Mouse (Mus musculus) hindbrain, embryonic 12.5 days (tissue): ENCODE measurements around the gene Orm2. TPM values are rescaled to one million over a fixed set of nuclear protein-coding genes. Genes with fewer than 3 reads are reported as not detected.

Source experiments
- ATAC-seq: fragments of 200-750 bp; cut with Nextera tagmentation; 2 replicates; pipeline ENCODE4 v1.8.0; 2017; ENCODE audit warnings: moderate TSS enrichment; ENCODE audit not compliant: low FRiP score
- H3K27ac ChIP-seq: fragments of 300-500 bp; sonication (generic); 2 replicates; pipeline ENCODE4 v1.5.1; 2016; ENCODE audit warnings: mild to moderate bottlenecking
- H3K27me3 ChIP-seq: fragments of 300-500 bp; sonication (generic); 2 replicates; pipeline ENCODE4 v1.6.1; 2016; ENCODE audit warnings: mild to moderate bottlenecking
- H3K36me3 ChIP-seq: fragments of 300-500 bp; sonication (generic); 2 replicates; pipeline ENCODE4 v1.6.1; 2016; ENCODE audit warnings: mild to moderate bottlenecking
- H3K4me1 ChIP-seq: fragments of 300-500 bp; sonication (generic); 2 replicates; pipeline ENCODE4 v1.6.1; 2016
- H3K4me2 ChIP-seq: fragments of 300-500 bp; sonication (generic); replicated peaks from 2 replicates; pipeline ENCODE4 v1.6.1; 2016; ENCODE audit warnings: mild to moderate bottlenecking
- H3K4me3 ChIP-seq: fragments of 300-500 bp; sonication (generic); 2 replicates; pipeline ENCODE4 v1.5.1; 2016; ENCODE audit warnings: mild to moderate bottlenecking
- H3K9ac ChIP-seq: fragments of 300-500 bp; sonication (generic); 2 replicates; pipeline ENCODE4 v1.6.1; 2016; ENCODE audit warnings: mild to moderate bottlenecking, moderate library complexity
- H3K9me3 ChIP-seq: fragments of 300-500 bp; sonication (generic); replicated peaks from 2 replicates; pipeline ENCODE4 v1.6.1; 2016; ENCODE audit warnings: mild to moderate bottlenecking
- WGBS: fragments of 180-500 bp; shearing (Covaris S2); methylation state at CpG from one replicate; pipeline ENCODE4 v1.1.7; 2016; 5-methylcytosine and 5-hydroxymethylcytosine counted together
- polyA plus RNA-seq: library from polyadenylated mRNA; unstranded; fragments of >200 nt; fragmentation: Nextera tagmentation; extraction: Ambion mirVana; gene quantifications from 2 replicates; pipeline ENCODE4 v1.2.1, GENCODE M21; 2016

The Orm2 gene
- polyA plus RNA-seq, 1 experiment from 2014 or later = not detected

DNA sequence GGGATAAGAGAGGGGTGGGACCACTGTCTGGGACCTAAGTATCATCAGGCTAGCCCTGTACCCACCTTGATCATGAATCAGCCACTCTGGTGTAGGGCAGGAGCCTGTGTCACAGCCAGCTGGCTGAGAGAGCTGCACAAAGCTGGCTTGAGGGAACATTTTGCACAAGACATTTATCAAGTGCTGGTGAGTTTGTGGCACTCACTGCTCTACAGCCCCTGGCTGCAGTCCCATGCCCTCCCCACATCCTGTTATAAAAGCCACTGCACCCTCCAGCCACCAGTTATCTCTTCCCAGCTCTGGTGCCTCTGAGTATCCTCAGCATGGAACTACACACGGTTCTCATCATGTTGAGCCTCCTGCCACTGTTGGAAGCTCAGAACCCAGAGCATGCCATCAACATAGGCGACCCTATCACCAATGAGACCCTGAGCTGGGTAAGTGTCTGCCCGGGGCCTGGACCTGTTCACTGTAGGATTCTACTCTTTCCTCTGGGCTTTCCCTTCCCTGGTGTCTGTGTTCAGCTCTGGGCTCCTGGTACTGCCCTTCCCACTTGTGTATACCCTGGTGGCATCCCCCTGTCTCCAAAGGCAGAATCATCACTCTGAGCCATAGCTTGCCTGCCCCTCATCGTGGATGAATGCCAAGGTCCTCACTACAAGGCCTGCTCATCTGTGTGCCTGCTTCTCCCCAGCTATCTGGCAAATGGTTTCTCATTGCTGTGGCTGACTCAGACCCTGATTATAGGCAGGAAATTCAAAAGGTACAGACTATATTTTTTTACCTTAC lies 6.2 kb upstream of the Orm2 start, which contains the start of gene Orm3:
Gene Orm3, plus strand, starts transcription at position 286 of the 789 bp plus-strand sequence.
- 0 out of 2 replicates have a peak, but pooled peaks cover 2% of the 10 kb centered on the region for H3K4me1 ChIP-seq
- no peaks in the 10 kb centered on the region for H3K27me3 ChIP-seq
- H3K4me2 ChIP-seq = no peak within 1 kb of the TSS
- 86% methylated on average over 4 of the region's 4 CpGs for WGBS
- H3K9ac ChIP-seq = no peak within 1 kb of the TSS
- no peak for ATAC-seq
- no peaks in the 10 kb centered on the region for H3K36me3 ChIP-seq
- H3K9me3 ChIP-seq = no peaks in the 10 kb centered on the region
- no peak within 1 kb of the TSS for H3K27ac ChIP-seq
- no peak within 1 kb of the TSS for H3K4me3 ChIP-seq

DNA sequence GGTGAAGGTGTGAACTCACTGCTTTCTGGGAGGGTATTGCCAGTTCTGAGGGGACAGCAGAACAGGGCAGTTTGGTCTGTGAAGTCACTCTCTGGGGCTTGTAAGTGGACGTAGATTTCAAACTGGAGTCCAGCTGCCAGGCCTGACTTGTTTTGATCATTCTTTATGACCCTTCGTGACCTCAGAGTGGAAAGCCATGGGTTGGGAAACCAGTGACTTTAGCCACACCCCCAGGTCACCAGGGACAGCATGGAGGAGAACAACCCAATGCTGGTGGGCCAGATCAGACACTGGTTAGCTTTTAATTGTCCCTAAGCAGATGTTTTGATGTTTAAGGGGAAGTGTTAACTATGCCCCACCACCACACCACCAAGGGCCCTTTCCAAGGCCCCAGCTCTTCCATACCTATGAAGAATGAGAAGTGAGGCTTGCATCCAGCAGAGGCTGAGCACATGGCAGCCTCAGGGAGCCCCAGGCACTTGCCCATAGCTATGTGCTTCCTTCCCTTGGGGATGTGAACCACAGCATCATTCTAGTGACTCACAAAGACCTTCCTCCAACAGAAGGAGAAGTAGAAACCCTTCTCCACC lies 5.2 kb upstream of the Orm2 start:
- H3K36me3 ChIP-seq = no peaks in the 10 kb centered on the region
- H3K27me3 ChIP-seq = no peaks in the 10 kb centered on the region
- H3K4me2 ChIP-seq = no peak overlapping the region
- H3K4me3 ChIP-seq = no peak overlapping the region
- WGBS = 50% methylated on average over 2 of the region's 2 CpGs
- ATAC-seq = no peak
- 0 out of 2 replicates have a peak, but pooled peaks cover 2% of the 10 kb centered on the region for H3K4me1 ChIP-seq
- H3K9ac ChIP-seq = no peak overlapping the region
- no peaks in the 10 kb centered on the region for H3K9me3 ChIP-seq
- no peak overlapping the region for H3K27ac ChIP-seq

DNA sequence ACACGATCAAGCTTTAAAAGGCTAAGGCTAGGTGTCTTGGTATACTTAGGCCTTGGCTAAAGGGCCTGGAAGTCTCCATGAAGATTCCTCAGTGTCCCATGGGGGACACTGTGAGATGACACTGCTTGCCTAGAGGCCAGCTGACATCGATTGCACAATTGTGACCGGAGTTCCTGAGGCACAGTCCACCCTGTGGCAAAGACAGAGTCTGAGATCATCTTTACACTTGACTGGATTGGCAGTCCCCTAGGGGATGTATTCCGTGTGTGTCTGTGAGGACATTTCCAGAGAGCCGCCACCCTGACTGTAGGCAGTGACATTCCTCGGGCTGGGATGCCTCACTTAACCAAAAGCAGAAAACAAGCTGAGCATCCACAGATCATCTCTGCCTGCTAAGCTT lies 2.4 kb upstream of the Orm2 start:
- no peaks in the 10 kb centered on the region for H3K36me3 ChIP-seq
- no peaks in the 10 kb centered on the region for H3K27me3 ChIP-seq
- H3K4me1 ChIP-seq = 0 out of 2 replicates have a peak, but pooled peaks cover 2% of the 10 kb centered on the region
- 72% methylated on average over 6 of the region's 6 CpGs for WGBS
- no peak overlapping the region for H3K4me3 ChIP-seq
- no peaks in the 10 kb centered on the region for H3K9me3 ChIP-seq
- H3K9ac ChIP-seq = no peak overlapping the region
- no peak overlapping the region for H3K27ac ChIP-seq
- no peak overlapping the region for H3K4me2 ChIP-seq
- ATAC-seq = peak; percentile 31; the same call in 1 of the 2 replicates

DNA sequence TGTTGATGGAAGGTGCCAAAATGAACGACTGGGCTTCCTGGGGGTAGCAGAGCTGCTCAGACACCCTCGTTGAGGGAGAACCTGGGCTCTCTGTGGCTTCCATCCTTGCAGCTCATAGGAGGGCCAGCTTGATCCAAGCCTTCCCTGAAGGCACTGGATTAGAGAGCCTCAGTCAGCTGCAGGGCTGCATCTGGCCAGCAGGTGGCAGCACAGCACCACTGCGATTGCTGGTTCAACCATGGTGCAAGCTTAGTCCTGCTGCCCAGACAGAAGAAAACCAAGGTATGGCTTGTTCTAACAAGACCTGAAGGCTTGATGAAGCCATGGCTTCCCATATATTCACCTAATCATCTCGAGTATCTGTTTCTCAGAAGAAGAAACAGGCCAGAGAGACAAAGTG lies 6.3 kb downstream of the Orm2 start:
- Histone ChIP-seq H3K4me2 (no peak overlapping the region), H3K4me3 (no peak overlapping the region), H3K9ac (no peak overlapping the region), H3K27me3 (no peaks in the 10 kb centered on the region), H3K27ac (no peak overlapping the region), H3K9me3 (no peaks in the 10 kb centered on the region), H3K4me1 (peaks cover 7% of the 10 kb centered on the region), H3K36me3 (peaks cover 38% of the 10 kb centered on the region)
- peak; percentile 41; the same call in 1 of the 2 replicates for ATAC-seq
- 15% methylated on average over 4 of the region's 4 CpGs for WGBS

DNA sequence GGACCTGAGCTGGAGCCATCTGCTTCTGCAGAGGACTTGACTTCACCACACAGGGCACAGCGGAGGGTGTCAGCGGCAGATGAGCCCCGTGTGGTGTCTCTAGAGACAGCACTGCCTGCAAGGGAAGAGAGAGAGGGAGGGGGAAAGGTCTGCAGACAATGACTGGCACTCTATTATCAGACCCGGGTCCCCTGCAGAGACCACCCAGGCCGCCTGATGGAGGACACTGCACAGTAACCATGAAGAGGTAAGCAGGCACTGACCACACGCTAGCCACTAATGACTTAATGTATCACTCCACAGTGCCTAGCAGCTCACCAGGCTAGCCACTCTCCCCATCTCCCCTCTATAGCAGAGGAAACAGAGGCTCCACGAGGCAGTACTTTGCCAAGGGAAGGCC lies 8.6 kb downstream of the Orm2 start:
- WGBS = 31% methylated on average over 7 of the region's 7 CpGs
- Histone ChIP-seq H3K9me3 (no peaks in the 10 kb centered on the region), H3K4me2 (no peak overlapping the region), H3K9ac (no peak overlapping the region), H3K27ac (no peak overlapping the region), H3K4me1 (peaks cover 7% of the 10 kb centered on the region), H3K4me3 (no peak overlapping the region), H3K36me3 (peaks cover 58% of the 10 kb centered on the region), H3K27me3 (no peaks in the 10 kb centered on the region)
- ATAC-seq = no peak

DNA sequence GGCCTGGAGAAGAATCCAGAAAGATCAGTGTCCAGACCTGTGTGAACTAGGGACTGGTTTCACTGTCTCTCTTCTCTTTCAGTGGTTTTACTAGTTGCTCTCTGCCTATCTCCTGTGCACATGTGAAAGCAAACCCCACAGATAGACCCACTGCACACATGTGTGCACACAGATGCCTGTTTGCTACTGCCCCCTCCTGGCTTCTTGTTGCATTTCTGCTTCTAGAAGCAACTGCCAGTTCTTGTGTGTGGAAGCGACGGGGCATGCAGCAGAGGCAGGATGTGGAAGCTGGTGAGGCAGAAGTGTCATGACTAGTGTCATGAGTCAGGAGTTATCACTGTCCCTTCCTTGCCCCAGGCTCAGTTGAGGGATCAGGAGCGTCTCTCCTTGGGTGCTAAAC lies 9.6 kb downstream of the Orm2 start:
- WGBS = 63% methylated on average over 3 of the region's 3 CpGs
- peaks cover 68% of the 10 kb centered on the region for H3K36me3 ChIP-seq
- no peaks in the 10 kb centered on the region for H3K9me3 ChIP-seq
- H3K27me3 ChIP-seq = no peaks in the 10 kb centered on the region
- H3K27ac ChIP-seq = no peak overlapping the region
- no peak overlapping the region for H3K9ac ChIP-seq
- H3K4me1 ChIP-seq = peaks cover 7% of the 10 kb centered on the region
- H3K4me2 ChIP-seq = no peak overlapping the region
- no peak for ATAC-seq
- no peak overlapping the region for H3K4me3 ChIP-seq

DNA sequence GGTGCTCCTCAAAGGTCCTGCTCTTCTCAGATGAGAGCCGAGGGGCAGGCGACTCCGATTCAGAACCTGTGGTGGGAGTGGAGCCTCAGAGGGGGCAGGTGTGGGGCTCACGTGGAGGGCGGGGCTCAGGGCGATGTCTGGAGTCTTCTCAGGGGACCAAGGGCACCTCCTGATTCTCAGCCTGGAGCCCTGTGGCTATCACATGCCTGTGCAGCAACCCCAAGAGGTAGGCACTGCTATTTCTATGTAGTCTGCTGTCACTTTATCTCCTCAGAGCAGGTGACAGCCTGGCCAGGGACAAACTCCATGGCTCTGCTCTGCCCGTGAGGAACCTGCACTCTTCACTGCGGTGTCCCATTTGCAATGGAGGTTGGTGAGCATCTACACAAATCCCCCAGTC lies 11.2 kb downstream of the Orm2 start:
- ATAC-seq = no peak
- WGBS = 91% methylated on average over 8 of the region's 8 CpGs
- H3K27me3 ChIP-seq = no peaks in the 10 kb centered on the region
- H3K9me3 ChIP-seq = no peaks in the 10 kb centered on the region
- H3K4me3 ChIP-seq = no peak overlapping the region
- H3K4me2 ChIP-seq = no peak overlapping the region
- H3K27ac ChIP-seq = no peak overlapping the region
- peaks cover 7% of the 10 kb centered on the region for H3K4me1 ChIP-seq
- H3K9ac ChIP-seq = no peak overlapping the region
- peaks cover 70% of the 10 kb centered on the region for H3K36me3 ChIP-seq

DNA sequence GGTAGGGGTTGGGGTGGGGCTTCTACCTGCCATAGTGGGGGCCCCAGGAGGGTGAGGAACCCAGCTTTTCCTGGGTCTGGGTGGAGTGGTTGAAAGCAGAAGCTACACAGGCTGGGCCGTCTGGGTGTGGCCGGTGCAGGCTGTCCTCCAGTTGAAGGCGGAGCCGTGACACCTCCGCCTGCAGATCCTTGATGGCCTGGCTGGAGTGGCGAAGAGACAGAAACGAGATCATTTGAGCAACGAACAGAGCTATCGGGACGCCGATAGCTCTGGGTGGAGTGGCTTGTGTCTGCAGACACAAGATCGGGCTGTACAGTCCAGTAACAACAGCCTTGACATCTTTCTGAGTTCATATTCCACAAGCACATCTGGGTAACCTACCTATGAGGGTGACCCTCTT lies 12.1 kb downstream of the Orm2 start:
- WGBS = 90% methylated on average over 12 of the region's 12 CpGs
- H3K9ac ChIP-seq = no peak overlapping the region
- no peaks in the 10 kb centered on the region for H3K27me3 ChIP-seq
- no peak overlapping the region for H3K4me3 ChIP-seq
- H3K36me3 ChIP-seq = peaks cover 79% of the 10 kb centered on the region
- H3K4me1 ChIP-seq = peaks cover 7% of the 10 kb centered on the region
- no peak overlapping the region for H3K4me2 ChIP-seq
- H3K9me3 ChIP-seq = no peaks in the 10 kb centered on the region
- no peak for ATAC-seq
- no peak overlapping the region for H3K27ac ChIP-seq

DNA sequence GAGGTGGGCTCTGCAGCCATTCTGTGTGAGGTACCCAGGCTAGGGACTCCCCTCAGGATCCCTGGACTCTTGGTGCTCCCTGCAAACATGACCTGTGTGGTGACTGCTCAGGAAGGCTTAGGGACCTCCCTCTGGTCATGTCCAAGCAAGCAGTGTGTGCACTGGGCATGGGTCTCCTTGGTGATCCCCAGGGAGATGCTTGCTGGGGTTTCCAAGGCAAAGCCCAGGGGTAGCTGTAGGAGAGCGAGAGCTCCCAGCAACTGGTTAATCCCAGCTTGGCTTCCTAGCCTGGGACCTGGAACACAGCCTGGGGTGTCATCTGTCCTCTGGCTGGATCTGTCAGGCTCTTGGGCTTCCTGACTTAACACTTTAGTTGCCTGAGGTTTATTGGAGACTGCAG lies 13.1 kb downstream of the Orm2 start:
- Histone ChIP-seq H3K4me1 (peaks cover 7% of the 10 kb centered on the region), H3K36me3 (peaks cover 86% of the 10 kb centered on the region), H3K9ac (no peak overlapping the region), H3K4me2 (no peak overlapping the region), H3K9me3 (no peaks in the 10 kb centered on the region), H3K4me3 (no peak overlapping the region), H3K27me3 (no peaks in the 10 kb centered on the region), H3K27ac (no peak overlapping the region)
- ATAC-seq = no peak
- 73% methylated on average over 1 of the region's 1 CpGs for WGBS

DNA sequence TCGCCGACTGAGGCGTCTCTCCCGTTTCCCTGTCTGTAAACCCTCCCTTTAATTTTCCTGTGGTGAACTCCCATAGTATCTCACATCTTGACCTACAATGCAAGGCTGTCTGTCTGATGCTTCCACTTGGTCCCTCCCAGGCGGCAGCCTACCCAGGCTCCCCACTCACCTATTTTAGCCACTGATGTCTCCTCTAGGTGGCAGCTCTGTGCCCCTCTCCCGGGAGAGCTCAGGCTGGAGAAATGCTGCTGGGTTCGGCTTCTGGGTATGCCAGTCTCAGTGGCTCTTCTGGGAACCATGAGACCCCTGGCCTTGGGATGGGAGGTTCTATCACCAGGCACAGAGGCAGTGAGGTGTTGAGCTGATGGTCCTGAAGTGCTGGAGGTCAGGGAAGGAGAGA lies 15.2 kb downstream of the Orm2 start:
- Histone ChIP-seq H3K4me2 (no peak overlapping the region), H3K9ac (no peak overlapping the region), H3K4me1 (no peaks in the 10 kb centered on the region), H3K27ac (no peak overlapping the region), H3K36me3 (peaks cover 92% of the 10 kb centered on the region), H3K27me3 (no peaks in the 10 kb centered on the region), H3K9me3 (no peaks in the 10 kb centered on the region), H3K4me3 (no peak overlapping the region)
- ATAC-seq = 0 out of 2 replicates have a peak, but pooled peaks have one; percentile 1
- 67% methylated on average over 7 of the region's 7 CpGs for WGBS

DNA sequence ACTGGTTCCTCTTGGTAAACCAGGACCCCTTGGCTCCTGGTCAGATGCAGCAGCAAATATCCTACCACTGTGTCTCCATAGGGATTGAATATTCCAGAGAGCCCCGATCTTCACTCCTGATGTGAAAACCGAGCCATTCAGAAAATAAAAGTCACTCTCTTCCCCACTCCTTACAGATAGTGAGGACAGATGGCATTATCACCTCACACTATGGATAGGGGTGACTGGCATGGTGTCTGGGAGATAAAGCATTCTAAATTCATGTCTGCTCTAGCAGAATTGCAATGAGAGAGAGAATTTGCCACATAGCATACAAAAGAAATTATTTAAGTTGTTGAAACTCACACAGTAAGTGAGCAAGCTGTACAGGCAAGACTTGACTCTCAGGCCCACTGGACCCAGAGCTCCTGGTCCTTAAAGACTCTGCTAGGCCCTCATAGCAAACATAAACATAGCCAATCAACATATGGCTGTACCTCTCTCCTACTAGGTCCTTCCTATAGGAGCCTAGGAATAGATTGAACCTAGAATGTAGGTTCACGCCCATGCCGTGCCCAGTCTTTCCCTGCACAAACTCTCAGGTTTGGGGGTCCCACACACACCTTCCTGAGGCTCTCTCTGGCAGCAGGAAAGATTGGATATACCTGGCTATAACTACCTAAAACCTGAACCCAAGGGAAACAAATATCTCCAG lies 20.6 kb downstream of the Orm2 start:
- Histone ChIP-seq H3K27me3 (no peaks in the 10 kb centered on the region), H3K4me2 (no peak overlapping the region), H3K36me3 (peaks cover 53% of the 10 kb centered on the region), H3K27ac (no peak overlapping the region), H3K4me1 (peaks cover under 1% of the 10 kb centered on the region; the same call in 1 of the 2 replicates), H3K9ac (no peak overlapping the region), H3K9me3 (no peaks in the 10 kb centered on the region), H3K4me3 (no peak overlapping the region)
- 91% methylated on average over 4 of the region's 4 CpGs for WGBS
- no peak for ATAC-seq

DNA sequence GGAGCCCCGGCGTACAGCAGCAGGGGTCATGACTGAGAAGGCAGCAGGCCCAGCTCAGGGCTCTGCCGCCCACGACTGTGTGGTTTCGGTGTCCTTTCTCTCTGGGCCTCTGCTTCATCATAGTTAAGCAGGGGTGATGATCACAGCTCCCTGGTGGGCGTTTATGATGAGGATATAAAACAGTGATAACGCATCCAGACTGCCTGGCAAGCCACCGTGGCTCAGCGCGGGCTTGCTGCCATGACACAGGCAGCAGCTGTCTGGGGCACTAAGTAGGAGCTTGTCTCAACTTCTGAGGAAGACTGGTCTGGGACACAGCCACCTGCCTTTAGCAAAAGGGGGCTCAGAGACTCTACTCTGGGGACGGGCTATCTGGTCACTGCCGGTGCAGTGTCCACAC lies 21.2 kb downstream of the Orm2 start:
- ATAC-seq = no peak
- no peak overlapping the region for H3K4me3 ChIP-seq
- no peak overlapping the region for H3K27ac ChIP-seq
- no peak overlapping the region for H3K9ac ChIP-seq
- peaks cover 49% of the 10 kb centered on the region for H3K36me3 ChIP-seq
- H3K9me3 ChIP-seq = no peaks in the 10 kb centered on the region
- whole genome bisulfite sequencing = 92% methylated on average over 12 of the region's 12 CpGs
- no peak overlapping the region for H3K4me2 ChIP-seq
- no peaks in the 10 kb centered on the region for H3K27me3 ChIP-seq
- peaks cover 7% of the 10 kb centered on the region for H3K4me1 ChIP-seq
